Mouse (Mus musculus): ENCODE measurements around the gene Sfta2.

Sfta2 gene

GRCm38 (mm10) chr17:35591731-35592130 is 9.6 kb upstream of the Sfta2 start:
- in situ Hi-C loops (cut with MboI, MseI): no loop called here

GRCm38 (mm10) chr17:35592131-35592530 is 9.2 kb upstream of the Sfta2 start:
- in situ Hi-C loops (cut with MboI, MseI): no loop called here

- in situ Hi-C loops (cut with MboI, MseI): no loop called here
These were observed 7.6 kb upstream of the Sfta2 start for GRCm38 (mm10) chr17:35593786-35594185.

GRCm38 (mm10) chr17:35594456-35594855 is 6.9 kb upstream of the Sfta2 start:
- in situ Hi-C loops (cut with MboI, MseI): no loop called here

GRCm38 (mm10) chr17:35597399-35597798 is 4.0 kb upstream of the Sfta2 start:
- in situ Hi-C loops (cut with MboI, MseI): no loop called here

GRCm38 (mm10) chr17:35601736-35602354 is 496 bp downstream of the Sfta2 start:
- in situ Hi-C loops (cut with MboI, MseI): no loop called here

- in situ Hi-C loops (cut with MboI, MseI): no loop called here
These were observed 15.8 kb downstream of the Sfta2 start for GRCm38 (mm10) chr17:35617127-35617526.

GRCm38 (mm10) chr17:35626537-35626936 is 25.2 kb downstream of the Sfta2 start, which contains the start of gene Gm9573:
Gene Gm9573 (minus strand): TSS chr17:35626637.
- in situ Hi-C loops (cut with MboI, MseI): no loop called here

GRCm38 (mm10) chr17:35633992-35634391 is 32.6 kb downstream of the Sfta2 start:
- in situ Hi-C loops (cut with MboI, MseI): no loop called here

GRCm38 (mm10) chr17:35635202-35635601 is 33.9 kb downstream of the Sfta2 start:
- in situ Hi-C loops (cut with MboI, MseI): loop anchor here (5.0 kb wide), 2 partner anchors 97 to 102 kb away; no protein-coding TSS in a partner anchor

- in situ Hi-C loops (cut with MboI, MseI): loop anchor here (5.0 kb wide), 2 partner anchors 97 to 102 kb away; no protein-coding TSS in a partner anchor
These were observed 34.4 kb downstream of the Sfta2 start for GRCm38 (mm10) chr17:35635699-35636111.

- in situ Hi-C loops (cut with MboI, MseI): loop anchor here (5.0 kb wide), 2 partner anchors 96 to 101 kb away; no protein-coding TSS in a partner anchor
These were observed 35.0 kb downstream of the Sfta2 start for GRCm38 (mm10) chr17:35636363-35636762.

- in situ Hi-C loops (cut with MboI, MseI): loop anchor here (5.0 kb wide), 2 partner anchors 94 to 99 kb away; no protein-coding TSS in a partner anchor
These were observed 37.3 kb downstream of the Sfta2 start for GRCm38 (mm10) chr17:35638475-35639190.

GRCm38 (mm10) chr17:35639352-35639751 is 38.0 kb downstream of the Sfta2 start:
- in situ Hi-C loops (cut with MboI, MseI): loop anchor here (5.0 kb wide), 2 partner anchors 93 to 98 kb away; no protein-coding TSS in a partner anchor

- in situ Hi-C loops (cut with MboI, MseI): no loop called here
These were observed 42.4 kb downstream of the Sfta2 start, which contains the start of gene Mucl3 for GRCm38 (mm10) chr17:35643609-35644236. Gene Mucl3 (minus strand): TSS chr17:35643695.

GRCm38 (mm10) chr17:35649429-35649828 is 48.1 kb downstream of the Sfta2 start:
- in situ Hi-C loops (cut with MboI, MseI): no loop called here

- in situ Hi-C loops (cut with MboI, MseI): no loop called here
These were observed 51.7 kb downstream of the Sfta2 start for GRCm38 (mm10) chr17:35653086-35653485.

- in situ Hi-C loops (cut with MboI, MseI): no loop called here
These were observed 64.7 kb downstream of the Sfta2 start for GRCm38 (mm10) chr17:35665957-35666515.

- in situ Hi-C loops (cut with MboI, MseI): no loop called here
These were observed 65.5 kb downstream of the Sfta2 start for GRCm38 (mm10) chr17:35666851-35667256.

- in situ Hi-C loops (cut with MboI, MseI): no loop called here
These were observed 66.2 kb downstream of the Sfta2 start, which contains the start of gene Vars2 for GRCm38 (mm10) chr17:35667334-35668065. Gene Vars2 (minus strand): TSS chr17:35667592.

- in situ Hi-C loops (cut with MboI, MseI): no loop called here
These were observed 68.4 kb downstream of the Sfta2 start for GRCm38 (mm10) chr17:35669731-35670130.

Data from T-helper 17 cell (primary cell).